Mouse (Mus musculus) liver, postnatal 0 days (tissue): ENCODE measurements around the gene Rbms2. TPM values are rescaled to one million over a fixed set of nuclear protein-coding genes. Genes with fewer than 3 reads are reported as not detected.

ENCODE experiments used
- ATAC-seq: fragments of 200-750 bp; cut with Nextera tagmentation; 2 replicates; pipeline ENCODE4 v1.8.0; 2017; ENCODE audit warnings: mild to moderate bottlenecking, moderate library complexity
- DNase-seq: peaks from one replicate; pipeline ENCODE4 v3.0.0-alpha.2; 2016
- H3K27ac ChIP-seq: fragments of 300-500 bp; sonication (generic); 2 replicates; pipeline ENCODE4 v1.5.1; 2014; ENCODE audit warnings: antibody characterized with exemption, moderate library complexity, mild to moderate bottlenecking, low read depth
- H3K27me3 ChIP-seq: fragments of 300-500 bp; sonication (generic); 2 replicates; pipeline ENCODE4 v1.6.1; 2014; ENCODE audit warnings: low read length, control low read depth, mixed read lengths; ENCODE audit not compliant: insufficient read depth
- H3K36me3 ChIP-seq: fragments of 300-500 bp; sonication (generic); replicated peaks from 2 replicates; pipeline ENCODE4 v1.6.1; 2014; ENCODE audit warnings: mild to moderate bottlenecking, control low read depth, low read length, moderate library complexity, mixed read lengths; ENCODE audit not compliant: insufficient read depth
- H3K4me1 ChIP-seq: fragments of 300-500 bp; sonication (generic); 2 replicates; pipeline ENCODE4 v1.6.1; 2014; ENCODE audit warnings: antibody characterized with exemption, mild to moderate bottlenecking, control low read depth; ENCODE audit not compliant: insufficient read depth
- H3K4me2 ChIP-seq: fragments of 300-500 bp; sonication (generic); 2 replicates; pipeline ENCODE4 v1.6.1; 2014; ENCODE audit warnings: low read depth, mild to moderate bottlenecking, low read length, moderate library complexity, mixed read lengths
- H3K4me3 ChIP-seq: fragments of 300-500 bp; sonication (generic); 2 replicates; pipeline ENCODE4 v1.5.1; 2014; ENCODE audit warnings: low read depth, low read length
- H3K9ac ChIP-seq: fragments of 300-500 bp; sonication (generic); replicated peaks from 2 replicates; pipeline ENCODE4 v1.6.1; 2014; ENCODE audit warnings: mild to moderate bottlenecking, moderate library complexity
- H3K9me3 ChIP-seq: fragments of 300-500 bp; sonication (generic); 2 replicates; pipeline ENCODE4 v1.6.1; 2016; ENCODE audit warnings: mild to moderate bottlenecking, control low read depth, low read length, mixed read lengths
- CTCF ChIP-seq: sonication (generic); IDR thresholded peaks from 2 replicates; pipeline ENCODE4 v1.5.1; 2016; ENCODE audit warnings: antibody characterized with exemption, low read depth
- EP300 ChIP-seq: IDR thresholded peaks from 2 replicates; pipeline ENCODE4 v1.6.1; 2016; ENCODE audit warnings: antibody characterized with exemption, low read depth, mild to moderate bottlenecking
- WGBS: fragments of 180-500 bp; shearing (Covaris S2); extraction: QIAGEN DNeasy Blood & Tissue Kit; methylation state at CpG from one replicate; pipeline ENCODE4 v1.1.7; 2014; ENCODE audit not compliant: insufficient replicate concordance; 5-methylcytosine and 5-hydroxymethylcytosine counted together
- polyA plus RNA-seq: library from polyadenylated mRNA; unstranded; fragments of >200 nt; fragmentation: Nextera tagmentation; extraction: Ambion mirVana; gene quantifications from 2 replicates; pipeline ENCODE4 v1.2.1, GENCODE M21; 2015

Rbms2 gene
- 4.5 TPM in 2 replicates for polyA plus RNA-seq

- Histone ChIP-seq H3K4me1 (peaks cover 11% of the 10 kb centered on the region; the same call in 1 of the 2 replicates), H3K27ac (peak within 1 kb of the TSS; percentile 55), H3K9ac (peak within 1 kb of the TSS; percentile 42; the same call in 1 of the 2 replicates), H3K4me3 (peak within 1 kb of the TSS; percentile 22), H3K9me3 (no peaks in the 10 kb centered on the region), H3K27me3 (no peaks in the 10 kb centered on the region), H3K36me3 (no peaks in the 10 kb centered on the region), H3K4me2 (peak within 1 kb of the TSS; percentile 48)
- DNase-seq (peak; percentile 21), ATAC-seq (no peak)
- TF ChIP-seq CTCF = no peak
- TF ChIP-seq EP300 = no peak
- WGBS = 13% methylated on average over 6 of the region's 6 CpGs
Observed at GRCm38 (mm10) chr10:128179989-128180388, at the start of gene Rbms2. Gene Rbms2, minus strand, starts transcription at chr10:128180297.

GRCm38 (mm10) chr10:128228009-128228408 lies 47.9 kb upstream of the Rbms2 start:
- TF ChIP-seq CTCF (no peak), EP300 (peak; percentile 71)
- ATAC-seq = no peak
- Histone ChIP-seq H3K9ac (no peak overlapping the region), H3K4me1 (peaks cover 12% of the 10 kb centered on the region), H3K9me3 (no peaks in the 10 kb centered on the region), H3K4me2 (no peak overlapping the region), H3K27ac (no peak overlapping the region), H3K4me3 (no peak overlapping the region), H3K27me3 (no peaks in the 10 kb centered on the region), H3K36me3 (no peaks in the 10 kb centered on the region)
- WGBS = 83% methylated on average over 8 of the region's 8 CpGs
- DNase-seq = no peak

- DNase-seq = no peak
- Histone ChIP-seq H3K4me2 (no peak overlapping the region), H3K9ac (no peak overlapping the region), H3K36me3 (no peaks in the 10 kb centered on the region), H3K4me1 (peaks cover 12% of the 10 kb centered on the region), H3K9me3 (no peaks in the 10 kb centered on the region), H3K4me3 (no peak overlapping the region), H3K27me3 (no peaks in the 10 kb centered on the region), H3K27ac (no peak overlapping the region)
- TF ChIP-seq CTCF (no peak), EP300 (no peak)
- no peak for ATAC-seq
- 72% methylated on average over 9 of the region's 9 CpGs for WGBS
Observed at GRCm38 (mm10) chr10:128227592-128227991, 47.5 kb upstream of the Rbms2 start.

- H3K27me3 ChIP-seq = no peaks in the 10 kb centered on the region
- H3K36me3 ChIP-seq = no peaks in the 10 kb centered on the region
- no peak within 1 kb of the TSS for H3K4me2 ChIP-seq
- no peak within 1 kb of the TSS for H3K9ac ChIP-seq
- no peak within 1 kb of the TSS for H3K4me3 ChIP-seq
- no peak within 1 kb of the TSS for H3K27ac ChIP-seq
- ATAC-seq (no peak), DNase-seq (no peak)
- H3K9me3 ChIP-seq = no peaks in the 10 kb centered on the region
- TF ChIP-seq EP300 = no peak
- TF ChIP-seq CTCF = no peak
- WGBS = 63% methylated on average over 4 of the region's 4 CpGs
- H3K4me1 ChIP-seq = peaks cover 3% of the 10 kb centered on the region
Observed at GRCm38 (mm10) chr10:128225538-128225937, 45.4 kb upstream of the Rbms2 start, which contains the start of gene Mip. Gene Mip, plus strand, starts transcription at chr10:128225838.

- no peak for TF ChIP-seq EP300
- no peak for TF ChIP-seq CTCF
- no peak overlapping the region for H3K27ac ChIP-seq
- no peak overlapping the region for H3K4me2 ChIP-seq
- H3K9ac ChIP-seq = no peak overlapping the region
- no peaks in the 10 kb centered on the region for H3K9me3 ChIP-seq
- no peak for DNase-seq
- H3K36me3 ChIP-seq = no peaks in the 10 kb centered on the region
- 63% methylated on average over 5 of the region's 5 CpGs for WGBS
- peaks cover 2% of the 10 kb centered on the region; the same call in 1 of the 2 replicates for H3K4me1 ChIP-seq
- H3K4me3 ChIP-seq = no peak overlapping the region
- no peak for ATAC-seq
- no peaks in the 10 kb centered on the region for H3K27me3 ChIP-seq
Observed at GRCm38 (mm10) chr10:128225064-128225463, 45.0 kb upstream of the Rbms2 start.

GRCm38 (mm10) chr10:128221533-128222286 lies 41.6 kb upstream of the Rbms2 start:
- Histone ChIP-seq H3K4me3 (no peak overlapping the region), H3K9ac (no peak overlapping the region), H3K27ac (no peak overlapping the region), H3K4me2 (no peak overlapping the region), H3K9me3 (no peaks in the 10 kb centered on the region), H3K4me1 (peaks cover 6% of the 10 kb centered on the region), H3K36me3 (no peaks in the 10 kb centered on the region), H3K27me3 (no peaks in the 10 kb centered on the region)
- 55% methylated on average over 16 of the region's 16 CpGs for WGBS
- DNase-seq (no peak), ATAC-seq (no peak)
- TF ChIP-seq EP300 (no peak), CTCF (no peak)
